Mouse (Mus musculus): ENCODE measurements at regions not wholly inside any gene's neighbourhood (a gene's known extent, or its start where the extent isn't known, plus 50 kb on each side); places are given as distances from the start of the nearest gene placed in this dataset.

DNA sequence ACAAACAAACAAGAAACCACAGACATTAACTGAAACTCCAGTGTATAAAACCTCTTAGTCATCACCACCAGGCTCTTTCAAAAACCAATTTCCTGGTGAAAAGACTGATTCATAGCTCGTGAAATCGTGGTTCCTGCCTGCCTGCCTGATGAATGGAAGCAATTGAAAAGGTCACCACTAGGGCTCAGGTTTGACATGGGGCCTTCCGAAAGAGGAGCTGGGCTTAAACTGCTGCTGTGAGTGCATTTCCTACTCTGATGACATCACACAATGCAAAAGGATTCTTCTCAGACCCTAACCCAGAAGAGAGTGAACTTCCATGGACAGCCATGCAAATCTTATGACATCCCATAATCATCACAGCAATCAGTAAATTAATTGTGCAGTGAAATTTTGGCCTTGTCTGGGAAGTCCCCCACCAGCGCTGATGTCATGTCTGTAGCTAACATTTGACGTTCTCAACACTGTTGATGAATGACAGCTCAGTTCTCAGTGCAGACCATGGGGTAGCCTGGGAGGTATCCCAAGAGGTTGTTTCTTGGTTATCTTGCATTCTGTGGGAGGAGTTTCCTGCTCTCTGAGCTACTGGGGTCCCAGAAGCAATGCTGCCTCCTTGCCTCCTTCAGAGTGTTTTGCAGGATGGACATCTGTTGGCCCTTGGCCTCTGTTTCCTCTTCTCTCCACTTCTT is 182.9 kb downstream of the Fam76b start:
- Histone ChIP-seq H3K9me3 (replicated peaks; ENCODE audit: control insufficient read depth, low read length) (peaks cover 3% of the 10 kb centered on the region; the same call in 1 of the 2 replicates), H3K27ac (ENCODE audit: low read depth) (no peak overlapping the region), H3K27me3 (ENCODE audit: control insufficient read depth, insufficient read depth, low read length) (no peaks in the 10 kb centered on the region), H3K36me3 (replicated peaks; ENCODE audit: control insufficient read depth, insufficient read depth, low read length) (no peaks in the 10 kb centered on the region), H3K4me2 (ENCODE audit: low read depth, low read length) (no peak overlapping the region), H3K9ac (replicated peaks; ENCODE audit: low read depth, low read length) (no peak overlapping the region), H3K4me1 (ENCODE audit: control insufficient read depth, insufficient read depth) (0 out of 2 replicates have a peak, but pooled peaks cover 4% of the 10 kb centered on the region), H3K4me3 (ENCODE audit: low read depth, low read length) (no peak overlapping the region)
- DNase-seq (ENCODE audit: low spot score) (peak; percentile 24), ATAC-seq (ENCODE audit: insufficient read depth, low read depth) (0 out of 2 replicates have a peak, but pooled peaks have one; percentile 20)
- WGBS, result 36% methylated on average over 5 of the region's 5 CpGs
- TF ChIP-seq CTCF (IDR thresholded peaks at IDR 0.05; ENCODE audit: low read depth) (0 out of 2 replicates have a peak, but pooled peaks have one; percentile 5), EP300 (IDR thresholded peaks at IDR 0.05; ENCODE audit: low read depth) (no peak)

DNA sequence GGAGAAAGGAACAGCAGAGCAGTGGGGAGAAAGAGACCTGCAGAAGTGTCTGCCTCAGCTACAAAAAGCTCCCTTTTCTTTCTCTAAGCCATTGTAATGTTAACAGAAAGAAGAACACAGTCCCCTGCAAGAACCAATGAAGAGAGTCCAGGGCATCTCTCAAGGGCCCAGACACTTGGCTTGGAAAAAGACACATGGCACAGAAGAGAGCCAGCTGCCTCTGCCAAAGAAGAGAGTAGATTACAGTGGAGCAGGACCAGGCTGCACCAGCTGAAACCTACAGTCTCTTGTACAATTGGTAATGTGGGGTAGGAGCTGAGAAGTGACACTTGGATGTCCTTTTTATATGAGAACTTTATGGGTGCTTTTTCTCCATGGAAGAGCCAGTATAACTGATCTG is 196.7 kb downstream of the Fam76b start:
- Histone ChIP-seq H3K27ac (ENCODE audit: low read depth) (no peak overlapping the region), H3K4me1 (ENCODE audit: control insufficient read depth, insufficient read depth) (no peaks in the 10 kb centered on the region), H3K9ac (replicated peaks; ENCODE audit: low read depth, low read length) (no peak overlapping the region), H3K4me3 (ENCODE audit: low read depth, low read length) (no peak overlapping the region), H3K4me2 (ENCODE audit: low read depth, low read length) (no peak overlapping the region), H3K9me3 (replicated peaks; ENCODE audit: control insufficient read depth, low read length) (no peaks in the 10 kb centered on the region), H3K36me3 (replicated peaks; ENCODE audit: control insufficient read depth, insufficient read depth, low read length) (no peaks in the 10 kb centered on the region), H3K27me3 (ENCODE audit: control insufficient read depth, insufficient read depth, low read length) (no peaks in the 10 kb centered on the region)
- TF ChIP-seq CTCF (IDR thresholded peaks at IDR 0.05; ENCODE audit: low read depth), result no peak
- no peak for TF ChIP-seq EP300 (IDR thresholded peaks at IDR 0.05; ENCODE audit: low read depth)
- no peak for DNase-seq (ENCODE audit: low spot score)
- ATAC-seq (ENCODE audit: insufficient read depth, low read depth), result no peak

DNA sequence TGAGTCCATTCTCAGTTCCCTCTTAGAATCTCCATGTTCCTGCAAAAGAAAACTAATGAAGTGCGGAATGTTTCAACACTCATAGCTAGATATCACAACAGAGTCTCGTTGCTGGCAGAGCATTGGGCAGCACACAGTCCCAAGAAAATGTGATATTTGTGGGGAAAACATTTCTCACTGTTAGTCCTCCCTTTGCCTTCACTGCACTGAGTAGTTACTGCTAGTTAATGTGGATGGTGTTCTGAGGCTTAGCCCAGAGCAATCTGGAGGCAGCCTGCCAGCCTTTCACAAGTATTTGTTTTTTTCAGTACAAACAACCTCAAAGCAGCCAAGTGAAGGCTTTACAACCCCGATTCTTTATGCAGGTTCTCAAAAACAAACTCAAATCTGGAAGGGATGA is 197.2 kb downstream of the Fam76b start:
- no peak overlapping the region for H3K9ac ChIP-seq (replicated peaks; ENCODE audit: low read depth, low read length)
- no peak for TF ChIP-seq CTCF (IDR thresholded peaks at IDR 0.05; ENCODE audit: low read depth)
- TF ChIP-seq EP300 (IDR thresholded peaks at IDR 0.05; ENCODE audit: low read depth), result no peak
- ATAC-seq (ENCODE audit: insufficient read depth, low read depth), result no peak
- no peaks in the 10 kb centered on the region for H3K27me3 ChIP-seq (ENCODE audit: control insufficient read depth, insufficient read depth, low read length)
- H3K36me3 ChIP-seq (replicated peaks; ENCODE audit: control insufficient read depth, insufficient read depth, low read length), result no peaks in the 10 kb centered on the region
- H3K4me2 ChIP-seq (ENCODE audit: low read depth, low read length), result no peak overlapping the region
- H3K27ac ChIP-seq (ENCODE audit: low read depth), result no peak overlapping the region
- no peaks in the 10 kb centered on the region for H3K4me1 ChIP-seq (ENCODE audit: control insufficient read depth, insufficient read depth)
- no peak for DNase-seq (ENCODE audit: low spot score)
- 59% methylated on average over 3 of the region's 3 CpGs for WGBS
- H3K9me3 ChIP-seq (replicated peaks; ENCODE audit: control insufficient read depth, low read length), result no peaks in the 10 kb centered on the region
- no peak overlapping the region for H3K4me3 ChIP-seq (ENCODE audit: low read depth, low read length)

DNA sequence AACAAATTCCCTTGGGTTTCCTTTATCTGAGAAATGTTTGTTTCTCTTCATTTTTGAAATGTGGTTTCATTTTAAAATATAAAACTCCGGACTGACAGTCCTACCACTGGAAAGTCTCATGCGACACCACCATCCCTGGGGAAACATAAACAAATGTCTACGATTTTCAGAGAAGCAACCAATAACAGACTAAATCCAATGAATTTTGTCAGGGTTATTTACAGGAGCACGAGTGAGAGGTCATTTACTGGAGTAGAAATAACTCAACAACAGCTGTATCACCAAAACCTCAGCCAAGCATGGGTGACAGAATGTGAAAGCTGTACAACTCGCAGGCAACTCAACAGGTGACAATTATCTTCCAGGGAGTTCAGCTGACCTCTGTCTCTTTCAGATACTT is 200.5 kb downstream of the Fam76b start:
- Histone ChIP-seq H3K27ac (ENCODE audit: low read depth) (no peak overlapping the region), H3K4me2 (ENCODE audit: low read depth, low read length) (no peak overlapping the region), H3K9ac (replicated peaks; ENCODE audit: low read depth, low read length) (no peak overlapping the region), H3K36me3 (replicated peaks; ENCODE audit: control insufficient read depth, insufficient read depth, low read length) (no peaks in the 10 kb centered on the region), H3K9me3 (replicated peaks; ENCODE audit: control insufficient read depth, low read length) (no peaks in the 10 kb centered on the region), H3K27me3 (ENCODE audit: control insufficient read depth, insufficient read depth, low read length) (no peaks in the 10 kb centered on the region), H3K4me3 (ENCODE audit: low read depth, low read length) (no peak overlapping the region), H3K4me1 (ENCODE audit: control insufficient read depth, insufficient read depth) (no peaks in the 10 kb centered on the region)
- WGBS, result 65% methylated on average over 5 of the region's 5 CpGs
- TF ChIP-seq EP300 (IDR thresholded peaks at IDR 0.05; ENCODE audit: low read depth) (no peak), CTCF (IDR thresholded peaks at IDR 0.05; ENCODE audit: low read depth) (no peak)
- DNase-seq (ENCODE audit: low spot score) (no peak), ATAC-seq (ENCODE audit: insufficient read depth, low read depth) (no peak)

DNA sequence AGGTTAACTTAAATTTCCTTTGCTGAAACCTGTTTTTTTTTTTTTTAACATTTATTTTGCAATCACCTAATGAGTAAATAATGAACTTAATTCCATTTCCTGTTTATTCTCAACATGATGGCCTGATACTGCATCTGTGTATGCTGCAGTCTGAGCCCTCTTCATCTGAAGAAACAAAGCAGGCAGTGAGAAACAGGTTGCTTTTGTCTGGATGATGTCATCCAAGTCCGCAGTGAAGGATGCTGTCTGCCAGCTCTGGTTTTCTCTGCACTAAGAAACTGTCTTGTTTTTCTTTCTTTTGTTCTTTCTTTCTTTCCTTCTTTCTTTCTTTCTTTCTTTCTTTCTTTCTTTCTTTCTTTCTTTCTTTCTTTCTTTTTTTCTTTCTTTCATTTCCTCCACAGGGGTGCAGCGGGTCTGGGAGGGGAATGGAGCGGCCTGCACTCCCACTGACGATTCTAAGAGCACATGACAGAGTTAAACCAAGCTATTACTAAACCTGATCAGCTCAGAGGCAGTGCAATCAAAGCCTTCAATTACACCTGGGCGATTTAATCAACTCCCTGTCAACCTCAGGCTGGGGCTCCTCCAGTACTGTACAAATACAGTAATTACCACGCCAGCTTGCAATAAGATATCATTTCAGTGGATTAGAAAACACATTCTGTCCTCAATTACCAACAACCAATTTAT is 204.0 kb downstream of the Fam76b start:
- DNase-seq (ENCODE audit: low spot score), result no peak
- Histone ChIP-seq H3K4me1 (ENCODE audit: control insufficient read depth, insufficient read depth) (no peaks in the 10 kb centered on the region), H3K27me3 (ENCODE audit: control insufficient read depth, insufficient read depth, low read length) (no peaks in the 10 kb centered on the region), H3K36me3 (replicated peaks; ENCODE audit: control insufficient read depth, insufficient read depth, low read length) (no peaks in the 10 kb centered on the region), H3K9ac (replicated peaks; ENCODE audit: low read depth, low read length) (no peak overlapping the region), H3K4me2 (ENCODE audit: low read depth, low read length) (no peak overlapping the region), H3K27ac (ENCODE audit: low read depth) (no peak overlapping the region), H3K9me3 (replicated peaks; ENCODE audit: control insufficient read depth, low read length) (no peaks in the 10 kb centered on the region), H3K4me3 (ENCODE audit: low read depth, low read length) (no peak overlapping the region)
- 73% methylated on average over 6 of the region's 6 CpGs for WGBS
- no peak for ATAC-seq (ENCODE audit: insufficient read depth, low read depth)
- TF ChIP-seq CTCF (IDR thresholded peaks at IDR 0.05; ENCODE audit: low read depth) (no peak), EP300 (IDR thresholded peaks at IDR 0.05; ENCODE audit: low read depth) (no peak)
